Mouse (Mus musculus) kidney, postnatal 0 days (tissue): Measurements from ENCODE around the gene Stat1. TPM values are rescaled to one million over a fixed set of nuclear protein-coding genes. Genes with fewer than 3 reads are reported as not detected.

Experiments used
- ATAC-seq: fragments of 200-750 bp; cut with Nextera tagmentation; replicated peaks from 2 replicates; pipeline ENCODE4 v1.8.0; 2017; ENCODE audit warnings: low read depth, moderate number of reproducible peaks, moderate TSS enrichment, moderate library complexity; ENCODE audit not compliant: low FRiP score
- DNase-seq: peaks from one replicate; pipeline ENCODE4 v3.0.0-alpha.2; 2016; ENCODE audit warnings: low spot score
- H3K27ac ChIP-seq: fragments of 300-500 bp; sonication (generic); 2 replicates; pipeline ENCODE4 v1.5.1; 2014; ENCODE audit warnings: mild to moderate bottlenecking
- H3K27me3 ChIP-seq: fragments of 300-500 bp; sonication (generic); 2 replicates; pipeline ENCODE4 v1.6.1; 2014; ENCODE audit warnings: low read length, mixed read lengths; ENCODE audit not compliant: insufficient read depth
- H3K36me3 ChIP-seq: fragments of 300-500 bp; sonication (generic); 2 replicates; pipeline ENCODE4 v1.6.1; 2014; ENCODE audit warnings: low read length, mixed read lengths; ENCODE audit not compliant: insufficient read depth
- H3K4me1 ChIP-seq: fragments of 300-500 bp; sonication (generic); replicated peaks from 2 replicates; pipeline ENCODE4 v1.6.1; 2014; ENCODE audit warnings: antibody characterized with exemption, low read length, mixed read lengths; ENCODE audit not compliant: insufficient read depth
- H3K4me2 ChIP-seq: fragments of 300-500 bp; sonication (generic); 2 replicates; pipeline ENCODE4 v1.6.1; 2014; ENCODE audit warnings: mild to moderate bottlenecking, low read length, moderate library complexity, mixed read lengths
- H3K4me3 ChIP-seq: fragments of 300-500 bp; sonication (generic); replicated peaks from 2 replicates; pipeline ENCODE4 v1.5.1; 2014; ENCODE audit warnings: low read depth, low read length
- H3K9ac ChIP-seq: fragments of 300-500 bp; sonication (generic); 2 replicates; pipeline ENCODE4 v1.6.1; 2014; ENCODE audit warnings: low read depth, low read length
- H3K9me3 ChIP-seq: fragments of 300-500 bp; sonication (generic); replicated peaks from 2 replicates; pipeline ENCODE4 v1.6.1; 2016; ENCODE audit warnings: low read length, inconsistent platforms, mixed read lengths
- CTCF ChIP-seq: IDR thresholded peaks from 2 replicates; pipeline ENCODE4 v1.5.1; 2016; ENCODE audit warnings: antibody characterized with exemption, low read depth, mild to moderate bottlenecking, moderate library complexity
- WGBS: fragments of 180-500 bp; shearing (Covaris S2); extraction: QIAGEN DNeasy Blood & Tissue Kit; methylation state at CpG from one replicate; pipeline ENCODE4 v1.1.7; 2014; 5-methylcytosine and 5-hydroxymethylcytosine counted together
- polyA plus RNA-seq: library from polyadenylated mRNA; unstranded; fragments of >200 nt; fragmentation: Nextera tagmentation; extraction: Ambion mirVana; gene quantifications from 2 replicates; pipeline ENCODE4 v1.2.1, GENCODE M21; 2015

Gene Stat1
- polyA plus RNA-seq, 1 experiment from 2014 or later, result 36.9 TPM

GRCm38 (mm10) chr1:52158490-52159381 lies 39.5 kb downstream of the Stat1 start:
- Histone ChIP-seq H3K36me3 (0 out of 2 replicates have a peak, but pooled peaks cover 3% of the 10 kb centered on the region), H3K4me2 (no peak overlapping the region), H3K4me3 (no peak overlapping the region), H3K4me1 (no peaks in the 10 kb centered on the region), H3K9me3 (no peaks in the 10 kb centered on the region), H3K27me3 (no peaks in the 10 kb centered on the region), H3K27ac (peak overlapping the region; percentile 33; the same call in 1 of the 2 replicates), H3K9ac (no peak overlapping the region)
- TF ChIP-seq CTCF, result no peak
- DNase-seq (no peak), ATAC-seq (peak; percentile 56; the same call in 1 of the 2 replicates)
- 45% methylated on average over 17 of the region's 17 CpGs for WGBS

- Histone ChIP-seq H3K4me2 (no peak overlapping the region), H3K9me3 (no peaks in the 10 kb centered on the region), H3K36me3 (0 out of 2 replicates have a peak, but pooled peaks cover 3% of the 10 kb centered on the region), H3K27me3 (no peaks in the 10 kb centered on the region), H3K4me3 (no peak overlapping the region), H3K4me1 (no peaks in the 10 kb centered on the region), H3K27ac (no peak overlapping the region), H3K9ac (no peak overlapping the region)
- WGBS, result 91% methylated on average over 8 of the region's 8 CpGs
- ATAC-seq (no peak), DNase-seq (no peak)
- TF ChIP-seq CTCF, result no peak
These were observed 41.9 kb downstream of the Stat1 start for GRCm38 (mm10) chr1:52161151-52161550.

- ATAC-seq (no peak), DNase-seq (no peak)
- Histone ChIP-seq H3K4me2 (no peak overlapping the region), H3K9me3 (no peaks in the 10 kb centered on the region), H3K36me3 (0 out of 2 replicates have a peak, but pooled peaks cover 3% of the 10 kb centered on the region), H3K9ac (no peak overlapping the region), H3K4me3 (no peak overlapping the region), H3K27me3 (no peaks in the 10 kb centered on the region), H3K4me1 (no peaks in the 10 kb centered on the region), H3K27ac (no peak overlapping the region)
- no peak for TF ChIP-seq CTCF
- WGBS, result 87% methylated on average over 5 of the region's 5 CpGs
These were observed 44.6 kb downstream of the Stat1 start for GRCm38 (mm10) chr1:52163707-52164457.

GRCm38 (mm10) chr1:52166652-52167220 lies 47.5 kb downstream of the Stat1 start:
- Histone ChIP-seq H3K36me3 (0 out of 2 replicates have a peak, but pooled peaks cover 3% of the 10 kb centered on the region), H3K27me3 (no peaks in the 10 kb centered on the region), H3K4me3 (no peak overlapping the region), H3K9me3 (no peaks in the 10 kb centered on the region), H3K4me2 (peak overlapping the region; percentile 21; the same call in 1 of the 2 replicates), H3K4me1 (no peaks in the 10 kb centered on the region), H3K27ac (no peak overlapping the region), H3K9ac (no peak overlapping the region)
- DNase-seq (peak; percentile 77), ATAC-seq (no peak; the same call in 1 of the 2 replicates)
- 32% methylated on average over 14 of the region's 14 CpGs for WGBS
- no peak for TF ChIP-seq CTCF

- no peaks in the 10 kb centered on the region for H3K27me3 ChIP-seq
These were observed 50.8 kb downstream of the Stat1 start for GRCm38 (mm10) chr1:52170057-52170456.

GRCm38 (mm10) chr1:52170747-52171146 lies 51.5 kb downstream of the Stat1 start:
- Histone ChIP-seq H3K4me3 (no peak overlapping the region), H3K9ac (no peak overlapping the region), H3K27me3 (no peaks in the 10 kb centered on the region), H3K27ac (no peak overlapping the region), H3K9me3 (no peaks in the 10 kb centered on the region), H3K4me1 (no peaks in the 10 kb centered on the region), H3K36me3 (no peaks in the 10 kb centered on the region), H3K4me2 (no peak overlapping the region)
- TF ChIP-seq CTCF, result no peak
- 0 out of 2 replicates have a peak, but pooled peaks have one; percentile 4 for ATAC-seq
- no peak for DNase-seq
- 75% methylated on average over 7 of the region's 7 CpGs for WGBS

More at GRCm38 (mm10) chr1:52170057-52170456, 50.8 kb downstream of the Stat1 start:
- Histone ChIP-seq H3K9me3 (no peaks in the 10 kb centered on the region), H3K27ac (no peak overlapping the region), H3K4me1 (no peaks in the 10 kb centered on the region), H3K36me3 (no peaks in the 10 kb centered on the region), H3K9ac (no peak overlapping the region), H3K4me2 (no peak overlapping the region), H3K4me3 (no peak overlapping the region)
- ATAC-seq (peak; percentile 23; the same call in 1 of the 2 replicates), DNase-seq (no peak)
- peak; percentile 69 for TF ChIP-seq CTCF
- 41% methylated on average over 3 of the region's 3 CpGs for WGBS
